Mouse (Mus musculus): ENCODE data around the gene Vmn1r117. TPM values are rescaled to one million over a fixed set of nuclear protein-coding genes. Genes with fewer than 3 reads are reported as not detected.
"Not testable (repeated sequence)": the region's sequence is repeated elsewhere in the genome, so short reads cannot be mapped to it uniquely, and the experiment has no call there.

Gene Vmn1r117
- total RNA-seq (2022), result not detected

GRCm38 (mm10) chr7:20884021-20884420 lies at the start of gene Vmn1r117:
Gene Vmn1r117, minus strand, starts transcription at chr7:20884121.
- DNase-seq (ENCODE audit: low spot score in 2 of 2), result not testable (repeated sequence)

GRCm38 (mm10) chr7:20912247-20912646 lies 28.3 kb upstream of the Vmn1r117 start, which contains the start of gene Vmn1r118:
Gene Vmn1r118, minus strand, starts transcription at chr7:20912347.
- DNase-seq (ENCODE audit: low spot score in 2 of 2), result not testable (repeated sequence)

GRCm38 (mm10) chr7:20871956-20872355 lies 12.0 kb downstream of the Vmn1r117 start, which contains the start of gene Vmn1r116:
Gene Vmn1r116, plus strand, starts transcription at chr7:20872256.
- DNase-seq (ENCODE audit: low spot score in 2 of 2), result not testable (repeated sequence)

- not testable (repeated sequence) for DNase-seq (ENCODE audit: low spot score in 2 of 2)
Observed at GRCm38 (mm10) chr7:20844885-20845284, 39.0 kb downstream of the Vmn1r117 start, which contains the start of gene Vmn1r115. Gene Vmn1r115, minus strand, starts transcription at chr7:20844985.

Other genes starting within 250 kb of the Vmn1r117 start
- gene Vmn1r107, start 215.2 kb downstream of the Vmn1r117 start, total RNA-seq (2022), result not detected
- gene Vmn1r111, start 180.9 kb downstream of the Vmn1r117 start, total RNA-seq (2022), result not detected
- gene Gm10668, start 153.5 kb downstream of the Vmn1r117 start, total RNA-seq (2022), result not detected
- gene Vmn1r112, start 112.9 kb downstream of the Vmn1r117 start, total RNA-seq (2022), result not detected
- not detected for gene Vmn1r113, start 96.8 kb downstream of the Vmn1r117 start, total RNA-seq (2022)
- gene Vmn1r114, start 71.9 kb downstream of the Vmn1r117 start, total RNA-seq (2022), result not detected
- gene Vmn1r115, start 39.1 kb downstream of the Vmn1r117 start, total RNA-seq (2022), result not detected
- not detected for gene Vmn1r116, start 11.9 kb downstream of the Vmn1r117 start, total RNA-seq (2022)
- not detected for gene Vmn1r118, start 28.2 kb upstream of the Vmn1r117 start, total RNA-seq (2022)
- not detected for gene Vmn1r119, start 128.3 kb upstream of the Vmn1r117 start, total RNA-seq (2022)
- not detected for gene Vmn1r120, start 169.7 kb upstream of the Vmn1r117 start, total RNA-seq (2022)
- gene Vmn1r121, start 214.4 kb upstream of the Vmn1r117 start, total RNA-seq (2022), result not detected

All from gastrocnemius, adult 8-10 months (tissue).